Mouse (Mus musculus): Measurements from ENCODE around the gene Alox5. TPM values are rescaled to one million over a fixed set of nuclear protein-coding genes. Genes with fewer than 3 reads are reported as not detected.
A peak's percentile ranks its signal among the peaks of the same experiment; 100 is the strongest.

Alox5 gene
- polyA plus RNA-seq, 1 experiment from 2014 or later = 0.75 TPM

DNA sequence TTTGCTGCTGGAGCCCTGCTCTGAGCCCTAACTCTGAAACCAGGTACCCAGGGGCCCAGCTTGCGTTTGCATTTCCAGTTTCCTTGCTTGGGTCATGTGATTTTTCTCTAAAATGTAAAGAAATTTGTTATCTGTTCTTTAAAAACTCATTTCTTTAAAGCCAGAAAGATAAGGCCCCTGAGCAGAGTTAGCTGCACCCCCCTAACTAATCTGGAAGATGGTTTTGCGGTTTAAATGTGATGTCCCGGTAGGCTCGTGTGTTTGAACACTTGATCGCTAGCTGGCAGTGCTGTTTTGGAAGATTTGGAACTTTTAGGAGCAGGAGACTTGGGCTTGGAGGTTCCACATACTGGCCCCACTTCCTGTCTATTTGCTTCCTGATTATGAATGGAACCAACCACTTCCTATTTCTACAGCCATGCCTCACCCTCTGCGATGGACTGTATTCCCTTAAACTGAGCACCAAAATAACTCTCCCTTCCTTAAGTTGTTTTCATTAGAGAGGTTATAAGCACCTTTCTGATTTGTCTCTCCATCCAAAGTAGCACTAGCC lies 44.9 kb downstream of the Alox5 start:
- Histone ChIP-seq H3K4me1 (replicated peaks) (0 out of 2 replicates have a peak, but pooled peaks cover 3% of the 10 kb centered on the region), H3K27me3 (no peaks in the 10 kb centered on the region), H3K9me3 (no peaks in the 10 kb centered on the region), H3K4me2 (no peak overlapping the region), H3K36me3 (no peaks in the 10 kb centered on the region; the same call in 1 of the 2 replicates), H3K27ac (replicated peaks) (no peak overlapping the region), H3K9ac (no peak overlapping the region), H3K4me3 (no peak overlapping the region)
- ATAC-seq (ENCODE audit: low FRiP score, low read depth) = no peak
- 91% methylated on average over 6 of the region's 6 CpGs for WGBS

DNA sequence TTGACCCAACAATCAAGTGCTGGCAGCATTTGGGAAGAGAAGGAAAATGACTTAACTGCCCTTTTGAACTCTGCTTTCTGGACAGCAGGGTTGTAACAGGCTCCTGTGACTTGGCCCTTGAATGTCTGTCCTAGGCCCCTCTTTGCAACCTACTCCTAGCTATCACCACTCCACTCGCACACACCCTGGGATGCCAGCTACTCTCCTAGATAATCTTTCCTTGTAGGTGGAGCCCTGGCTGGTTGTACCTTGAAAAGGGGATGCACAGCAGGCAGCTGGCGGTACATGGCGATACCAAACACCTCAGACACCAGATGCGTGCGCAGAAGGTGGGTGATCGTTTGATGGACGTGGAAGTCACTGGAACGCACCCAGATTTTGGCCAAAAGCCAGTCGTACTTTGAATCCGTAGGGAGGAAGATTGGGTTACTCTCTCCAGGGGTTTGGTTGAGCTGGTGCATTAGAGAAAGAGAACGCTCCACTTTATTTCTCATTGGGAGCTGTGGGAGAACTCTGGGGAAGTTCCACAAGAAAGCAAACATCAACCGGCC lies 45.8 kb downstream of the Alox5 start:
- WGBS = 83% methylated on average over 12 of the region's 12 CpGs
- peaks cover 6% of the 10 kb centered on the region for H3K36me3 ChIP-seq
- H3K4me2 ChIP-seq = no peak overlapping the region
- H3K27me3 ChIP-seq = no peaks in the 10 kb centered on the region
- no peaks in the 10 kb centered on the region for H3K9me3 ChIP-seq
- H3K9ac ChIP-seq = no peak overlapping the region
- H3K4me3 ChIP-seq = no peak overlapping the region
- no peak overlapping the region for H3K27ac ChIP-seq (replicated peaks)
- 0 out of 2 replicates have a peak, but pooled peaks cover 3% of the 10 kb centered on the region for H3K4me1 ChIP-seq (replicated peaks)
- ATAC-seq (ENCODE audit: low FRiP score, low read depth) = no peak

DNA sequence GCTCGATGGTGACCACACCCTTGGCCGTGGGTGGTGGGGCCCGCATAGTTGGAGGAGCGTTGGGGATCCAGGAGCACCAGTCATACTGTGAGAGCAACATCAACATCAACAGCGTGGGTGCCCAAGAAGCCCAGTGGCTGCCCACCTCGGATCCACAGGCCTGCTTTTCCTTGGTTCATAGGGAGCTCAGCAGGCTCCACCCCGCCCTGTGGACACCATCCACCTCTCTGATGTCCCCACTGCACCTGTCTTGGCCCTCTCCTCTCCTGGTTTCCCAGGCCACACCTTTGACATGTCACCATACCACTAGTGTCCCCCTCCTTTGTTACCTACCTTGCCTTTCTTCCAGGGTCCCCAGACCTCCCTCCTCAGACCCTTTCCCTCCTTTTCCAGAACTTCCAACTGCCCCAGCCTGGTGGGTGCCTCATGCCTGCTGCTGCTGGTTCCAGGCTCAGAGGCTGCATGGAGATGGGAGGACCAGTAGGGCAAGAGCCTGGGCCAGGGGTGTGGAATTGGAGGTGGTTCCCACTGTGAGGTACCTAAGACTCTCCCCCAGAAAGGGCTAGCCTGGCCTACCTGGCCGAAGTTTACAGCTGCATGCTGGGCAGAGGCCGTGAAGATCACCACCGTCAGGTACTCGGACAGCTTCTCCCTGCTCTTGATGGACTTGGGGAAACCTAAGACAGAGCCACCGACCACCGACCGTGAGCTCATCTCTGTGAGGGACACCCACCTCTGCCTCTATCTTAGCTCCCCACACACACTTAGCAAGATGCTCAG lies 48.2 kb downstream of the Alox5 start:
- Histone ChIP-seq H3K9ac (no peak overlapping the region), H3K27me3 (no peaks in the 10 kb centered on the region), H3K36me3 (peaks cover 12% of the 10 kb centered on the region), H3K4me3 (no peak overlapping the region), H3K4me1 (replicated peaks) (no peaks in the 10 kb centered on the region), H3K4me2 (no peak overlapping the region), H3K27ac (replicated peaks) (no peak overlapping the region), H3K9me3 (no peaks in the 10 kb centered on the region)
- peak; percentile 43; the same call in 1 of the 2 replicates for ATAC-seq (ENCODE audit: low FRiP score, low read depth)
- WGBS = 95% methylated on average over 14 of the region's 14 CpGs

DNA sequence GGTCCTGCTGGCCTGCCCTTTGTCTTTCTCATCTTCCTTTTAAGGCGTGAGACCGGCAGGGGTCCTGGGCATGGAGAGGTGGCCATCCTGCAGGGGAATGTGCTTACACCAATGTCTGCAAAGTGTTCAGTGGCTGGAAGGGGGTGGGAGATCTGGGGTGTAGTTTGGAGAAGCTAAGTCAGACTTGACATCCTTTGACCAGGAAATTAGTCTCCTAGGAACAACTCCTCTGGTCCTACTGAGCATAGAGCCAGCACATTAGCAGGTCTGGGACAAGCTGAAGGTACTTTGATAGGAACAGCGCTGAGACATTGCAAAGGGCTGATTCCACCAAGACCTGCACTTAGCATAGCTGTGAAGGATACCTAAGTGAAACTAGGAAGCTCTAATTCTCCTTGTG lies 49.3 kb downstream of the Alox5 start:
- peaks cover 19% of the 10 kb centered on the region for H3K36me3 ChIP-seq
- no peak overlapping the region for H3K27ac ChIP-seq (replicated peaks)

DNA sequence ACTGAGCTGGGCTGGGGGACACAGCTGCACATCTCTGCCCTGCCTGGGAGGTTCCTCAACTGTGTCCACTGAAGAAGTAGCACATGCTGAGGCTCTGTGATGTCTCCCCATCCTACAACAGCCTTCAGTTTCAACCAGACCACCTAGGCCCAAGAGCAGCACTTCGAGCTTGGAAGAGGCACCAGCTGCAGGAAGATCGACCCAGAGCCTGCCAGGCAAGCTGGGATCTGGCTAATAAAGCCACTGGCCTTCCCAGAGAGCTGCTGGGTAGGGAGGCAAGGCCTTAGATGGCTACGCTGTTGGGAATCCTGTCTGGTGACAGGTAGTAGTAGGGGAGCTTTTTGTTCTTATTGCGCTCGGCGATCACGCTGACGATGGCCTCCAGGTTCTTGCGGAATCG lies 50.5 kb downstream of the Alox5 start:
- Histone ChIP-seq H3K4me3 (no peak overlapping the region), H3K36me3 (peaks cover 19% of the 10 kb centered on the region), H3K4me2 (no peak overlapping the region), H3K27me3 (no peaks in the 10 kb centered on the region), H3K27ac (replicated peaks) (no peak overlapping the region), H3K4me1 (replicated peaks) (peaks cover 12% of the 10 kb centered on the region), H3K9ac (no peak overlapping the region), H3K9me3 (no peaks in the 10 kb centered on the region)
- 96% methylated on average over 10 of the region's 10 CpGs for WGBS
- no peak for ATAC-seq (ENCODE audit: low FRiP score, low read depth)

More for the DNA sequence above, 49.3 kb downstream of the Alox5 start:
- H3K27me3 ChIP-seq = no peaks in the 10 kb centered on the region
- H3K4me3 ChIP-seq = no peak overlapping the region
- no peak for ATAC-seq (ENCODE audit: low FRiP score, low read depth)
- 85% methylated on average over 3 of the region's 3 CpGs for WGBS
- no peak overlapping the region for H3K9ac ChIP-seq
- no peaks in the 10 kb centered on the region for H3K9me3 ChIP-seq
- no peak overlapping the region for H3K4me2 ChIP-seq
- no peaks in the 10 kb centered on the region for H3K4me1 ChIP-seq (replicated peaks)

DNA sequence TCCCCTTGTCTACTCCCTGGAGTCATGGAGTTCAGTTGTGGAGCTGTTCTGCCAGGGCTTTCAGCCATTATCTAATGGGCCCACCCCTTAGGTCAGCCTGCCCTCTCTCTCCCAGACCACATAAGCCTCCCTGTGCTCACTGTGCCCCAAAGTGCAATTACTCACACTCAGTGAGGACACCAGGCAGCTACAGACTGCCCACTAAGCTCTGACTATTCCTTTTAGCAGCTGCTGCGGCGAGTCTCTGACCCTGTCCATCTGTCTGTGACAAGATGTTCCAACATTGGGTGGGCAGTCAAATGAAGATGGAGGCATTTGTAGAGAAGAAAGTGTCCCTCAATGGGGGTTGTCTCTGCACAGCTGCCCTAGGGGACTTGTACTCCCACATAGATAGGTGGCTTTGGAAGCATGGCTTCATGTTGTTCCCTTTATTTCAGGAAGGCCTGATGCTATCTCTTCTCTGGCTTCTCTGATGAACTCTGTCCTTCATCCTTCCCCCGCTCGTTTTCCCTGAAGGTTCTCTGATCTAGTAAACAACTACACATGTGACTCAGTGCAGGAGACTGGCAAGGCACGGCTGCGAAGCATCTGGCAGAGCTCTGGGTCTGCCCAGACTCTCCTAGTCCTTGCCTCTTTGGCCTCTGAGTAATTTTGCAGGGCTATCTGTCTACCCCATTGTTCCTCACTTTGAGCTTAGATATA lies 52.9 kb downstream of the Alox5 start:
- 91% methylated on average over 6 of the region's 6 CpGs for WGBS

DNA sequence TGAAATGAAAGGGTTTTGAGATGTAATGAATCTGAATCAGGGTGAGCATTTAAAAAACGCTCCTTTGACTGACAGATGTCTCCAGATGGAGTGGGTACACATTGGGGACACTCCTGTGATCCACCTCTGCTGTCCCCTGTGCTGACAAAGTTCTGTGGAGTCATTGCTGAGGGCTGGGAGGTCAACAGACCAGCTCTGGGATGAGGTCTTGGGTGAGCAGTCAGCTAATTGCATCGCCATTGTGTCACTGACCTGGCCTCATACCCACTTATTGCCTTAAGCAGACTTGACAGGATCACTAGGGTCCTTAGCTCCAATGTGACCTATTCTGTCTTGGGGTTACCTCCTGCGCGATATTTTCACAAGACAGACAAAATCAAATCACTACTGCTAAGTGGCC lies 53.8 kb downstream of the Alox5 start:
- WGBS = 91% methylated on average over 4 of the region's 4 CpGs
- H3K4me1 ChIP-seq (replicated peaks) = peaks cover 21% of the 10 kb centered on the region
- no peaks in the 10 kb centered on the region for H3K27me3 ChIP-seq
- H3K36me3 ChIP-seq = peaks cover 22% of the 10 kb centered on the region
- no peaks in the 10 kb centered on the region for H3K9me3 ChIP-seq
- H3K4me2 ChIP-seq = no peak overlapping the region
- ATAC-seq (ENCODE audit: low FRiP score, low read depth) = no peak
- no peak overlapping the region for H3K27ac ChIP-seq (replicated peaks)
- H3K4me3 ChIP-seq = no peak overlapping the region
- H3K9ac ChIP-seq = no peak overlapping the region

More for the DNA sequence above, 52.9 kb downstream of the Alox5 start:
- peaks cover 21% of the 10 kb centered on the region for H3K4me1 ChIP-seq (replicated peaks)
- H3K9ac ChIP-seq = no peak overlapping the region
- H3K27ac ChIP-seq (replicated peaks) = no peak overlapping the region
- H3K9me3 ChIP-seq = no peaks in the 10 kb centered on the region
- peaks cover 19% of the 10 kb centered on the region for H3K36me3 ChIP-seq
- H3K27me3 ChIP-seq = no peaks in the 10 kb centered on the region
- H3K4me2 ChIP-seq = no peak overlapping the region
- H3K4me3 ChIP-seq = no peak overlapping the region
- no peak for ATAC-seq (ENCODE audit: low FRiP score, low read depth)

DNA sequence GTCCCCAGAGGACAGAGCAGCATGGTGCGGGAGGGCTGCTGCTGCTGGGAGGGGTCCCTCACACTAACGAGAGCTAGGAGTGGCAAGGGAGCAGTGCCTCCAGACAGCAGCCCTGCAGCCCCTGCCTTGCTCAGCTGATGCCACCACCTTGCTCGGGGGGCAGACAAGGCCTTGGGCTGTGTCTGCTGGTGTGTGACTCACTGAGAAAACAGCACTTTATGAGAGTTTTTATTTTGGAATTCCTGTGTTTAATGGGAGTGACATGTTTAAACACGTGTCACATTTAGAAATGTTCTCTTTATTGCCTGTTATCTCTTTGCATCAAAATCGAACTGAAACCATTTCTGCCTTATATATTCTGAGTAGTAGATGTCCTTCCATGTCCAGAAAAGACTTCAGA lies 54.3 kb downstream of the Alox5 start:
- 52% methylated on average over 5 of the region's 5 CpGs for WGBS
- Histone ChIP-seq H3K36me3 (peaks cover 28% of the 10 kb centered on the region), H3K9ac (no peak overlapping the region)

DNA sequence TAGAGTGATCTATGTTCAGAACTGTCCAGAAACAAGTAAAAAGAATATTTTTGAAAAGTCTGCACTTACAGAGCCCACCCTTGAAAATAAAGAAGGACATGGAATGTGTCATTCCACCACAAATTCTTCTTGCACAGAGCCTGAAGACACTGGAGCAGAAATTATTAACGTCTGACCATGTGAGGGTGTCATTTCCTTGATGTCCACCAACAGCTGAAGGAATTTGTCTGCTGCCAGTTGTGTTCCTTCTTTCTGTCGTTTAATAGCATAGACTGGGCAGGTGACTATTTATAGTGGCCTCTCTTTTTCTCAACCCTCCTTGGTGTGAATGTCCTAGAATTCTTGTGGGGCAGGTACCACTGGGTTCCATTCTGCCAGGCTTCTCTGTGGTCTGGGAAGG lies 54.8 kb downstream of the Alox5 start:
- Histone ChIP-seq H3K36me3 (peaks cover 28% of the 10 kb centered on the region), H3K9me3 (no peaks in the 10 kb centered on the region), H3K27me3 (no peaks in the 10 kb centered on the region), H3K4me3 (no peak overlapping the region), H3K9ac (no peak overlapping the region), H3K4me1 (replicated peaks) (peaks cover 21% of the 10 kb centered on the region), H3K4me2 (no peak overlapping the region), H3K27ac (replicated peaks) (no peak overlapping the region)
- ATAC-seq (ENCODE audit: low FRiP score, low read depth) = no peak
- 72% methylated on average over 2 of the region's 2 CpGs for WGBS

More for the DNA sequence above, 54.3 kb downstream of the Alox5 start:
- Histone ChIP-seq H3K9me3 (no peaks in the 10 kb centered on the region), H3K4me2 (no peak overlapping the region), H3K27me3 (no peaks in the 10 kb centered on the region), H3K4me3 (no peak overlapping the region), H3K27ac (replicated peaks) (no peak overlapping the region), H3K4me1 (replicated peaks) (peaks cover 21% of the 10 kb centered on the region)
- ATAC-seq (ENCODE audit: low FRiP score, low read depth) = no peak

DNA sequence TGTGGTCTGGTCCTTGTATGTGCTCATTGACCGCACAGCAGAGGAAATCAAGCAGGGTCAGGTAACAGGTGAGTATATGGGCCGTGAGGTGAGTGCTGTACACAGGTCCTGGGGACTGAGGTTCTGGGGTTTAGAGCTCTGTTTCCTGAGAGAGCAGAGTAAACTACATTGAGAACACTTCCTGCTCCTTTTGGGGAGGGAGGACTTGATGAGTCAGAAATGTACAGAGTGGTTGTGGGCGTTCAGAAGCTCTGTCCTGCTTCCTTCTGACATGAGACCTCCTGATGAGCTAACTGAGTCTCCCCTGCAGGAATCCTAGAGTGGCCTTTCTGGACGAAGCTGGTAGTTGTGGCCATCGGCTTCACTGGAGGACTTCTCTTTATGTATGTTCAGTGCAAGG lies 55.3 kb downstream of the Alox5 start:
- ATAC-seq (ENCODE audit: low FRiP score, low read depth) = no peak
- Histone ChIP-seq H3K36me3 (peaks cover 28% of the 10 kb centered on the region), H3K9ac (no peak overlapping the region), H3K4me2 (no peak overlapping the region), H3K9me3 (no peaks in the 10 kb centered on the region), H3K27me3 (no peaks in the 10 kb centered on the region), H3K4me1 (replicated peaks) (peaks cover 24% of the 10 kb centered on the region), H3K27ac (replicated peaks) (peak overlapping the region; percentile 40), H3K4me3 (no peak overlapping the region)
- WGBS = 64% methylated on average over 5 of the region's 5 CpGs

DNA sequence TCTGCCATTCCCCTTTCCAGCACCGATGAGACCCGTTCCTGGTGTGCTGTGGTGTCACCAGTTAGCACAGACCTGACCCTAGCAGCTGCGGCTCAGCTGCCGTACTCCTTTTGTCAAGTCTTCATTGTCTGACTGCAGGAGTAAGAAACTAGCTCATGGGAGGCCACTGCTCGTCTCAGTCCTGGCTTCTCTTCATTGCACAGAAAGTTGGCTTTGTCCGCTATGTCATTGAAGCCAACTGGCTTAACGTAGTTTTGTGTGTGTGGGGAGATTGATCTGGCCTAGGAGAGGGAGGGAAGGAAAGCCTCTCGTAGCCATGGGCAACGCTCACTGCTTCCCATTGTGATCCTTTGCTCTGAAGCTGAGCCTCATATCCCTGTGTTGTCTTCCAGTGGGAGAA lies 55.7 kb downstream of the Alox5 start:
- ATAC-seq (ENCODE audit: low FRiP score, low read depth) = peak; percentile 42; the same call in 1 of the 2 replicates
- peak overlapping the region; percentile 40 for H3K27ac ChIP-seq (replicated peaks)
- no peak overlapping the region for H3K9ac ChIP-seq
- 21% methylated on average over 9 of the region's 9 CpGs for WGBS
- peaks cover 24% of the 10 kb centered on the region for H3K4me1 ChIP-seq (replicated peaks)
- H3K4me2 ChIP-seq = no peak overlapping the region
- H3K36me3 ChIP-seq = peaks cover 23% of the 10 kb centered on the region
- no peaks in the 10 kb centered on the region for H3K27me3 ChIP-seq
- no peak overlapping the region for H3K4me3 ChIP-seq
- no peaks in the 10 kb centered on the region for H3K9me3 ChIP-seq

DNA sequence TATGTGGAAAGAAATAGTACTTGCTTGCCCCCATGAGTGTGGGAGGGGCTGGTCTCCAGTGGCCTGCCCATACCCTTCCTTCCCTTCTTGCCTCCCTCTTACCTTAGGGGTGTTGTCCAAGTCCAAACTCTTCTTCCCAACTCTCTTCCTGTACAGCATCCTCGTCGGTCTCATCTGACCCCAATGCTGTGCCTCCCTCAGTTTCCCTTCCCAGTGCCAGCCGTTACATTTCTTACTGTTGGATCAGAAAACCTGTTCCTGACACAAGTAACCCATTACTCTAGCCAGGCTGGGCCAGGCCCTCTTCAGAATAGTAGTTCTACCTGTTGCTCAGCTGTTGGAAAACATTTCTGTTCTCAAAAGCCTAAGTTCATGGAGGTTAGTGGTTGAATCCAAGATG lies 58.6 kb downstream of the Alox5 start:
- Histone ChIP-seq H3K4me1 (replicated peaks) (peaks cover 34% of the 10 kb centered on the region), H3K4me2 (no peak overlapping the region), H3K27me3 (no peaks in the 10 kb centered on the region), H3K27ac (replicated peaks) (no peak overlapping the region), H3K4me3 (no peak overlapping the region), H3K9ac (no peak overlapping the region), H3K9me3 (no peaks in the 10 kb centered on the region), H3K36me3 (peaks cover 15% of the 10 kb centered on the region; the same call in 1 of the 2 replicates)
- no peak for ATAC-seq (ENCODE audit: low FRiP score, low read depth)
- WGBS = 95% methylated on average over 3 of the region's 3 CpGs
